Mouse (Mus musculus) layer of hippocampus, adult 2 months (tissue): ENCODE measurements around the gene Lad1. TPM values are rescaled to one million over a fixed set of nuclear protein-coding genes. Genes with fewer than 3 reads are reported as not detected.

Experiments used
- DNase-seq, 2 experiments: peaks; one replicate each; pipeline ENCODE4 v3.0.0; 2022; ENCODE audit warnings: low spot score in 2 of 2
- H3K27ac ChIP-seq: fragments of 200-600 bp; 2 replicates; pipeline ENCODE4 v1.8.1; 2022
- H3K4me3 ChIP-seq: fragments of 200-600 bp; 2 replicates; pipeline ENCODE4 v1.8.1; 2022; ENCODE audit warnings: mild to moderate bottlenecking
- CTCF ChIP-seq: fragments of 200-600 bp; conservative IDR thresholded peaks from 2 replicates; pipeline ENCODE4 v1.8.1; 2022; ENCODE audit warnings: antibody characterized with exemption, mild to moderate bottlenecking, moderate library complexity
- total RNA-seq, 2 experiments: library from RNA; stranded (reverse); gene quantifications; 2 replicates each; pipeline ENCODE4 v1.2.3; 2021

The Lad1 gene
- total RNA-seq, 2 experiments from 2014 or later, result 0.97 to 1.3 TPM

DNA sequence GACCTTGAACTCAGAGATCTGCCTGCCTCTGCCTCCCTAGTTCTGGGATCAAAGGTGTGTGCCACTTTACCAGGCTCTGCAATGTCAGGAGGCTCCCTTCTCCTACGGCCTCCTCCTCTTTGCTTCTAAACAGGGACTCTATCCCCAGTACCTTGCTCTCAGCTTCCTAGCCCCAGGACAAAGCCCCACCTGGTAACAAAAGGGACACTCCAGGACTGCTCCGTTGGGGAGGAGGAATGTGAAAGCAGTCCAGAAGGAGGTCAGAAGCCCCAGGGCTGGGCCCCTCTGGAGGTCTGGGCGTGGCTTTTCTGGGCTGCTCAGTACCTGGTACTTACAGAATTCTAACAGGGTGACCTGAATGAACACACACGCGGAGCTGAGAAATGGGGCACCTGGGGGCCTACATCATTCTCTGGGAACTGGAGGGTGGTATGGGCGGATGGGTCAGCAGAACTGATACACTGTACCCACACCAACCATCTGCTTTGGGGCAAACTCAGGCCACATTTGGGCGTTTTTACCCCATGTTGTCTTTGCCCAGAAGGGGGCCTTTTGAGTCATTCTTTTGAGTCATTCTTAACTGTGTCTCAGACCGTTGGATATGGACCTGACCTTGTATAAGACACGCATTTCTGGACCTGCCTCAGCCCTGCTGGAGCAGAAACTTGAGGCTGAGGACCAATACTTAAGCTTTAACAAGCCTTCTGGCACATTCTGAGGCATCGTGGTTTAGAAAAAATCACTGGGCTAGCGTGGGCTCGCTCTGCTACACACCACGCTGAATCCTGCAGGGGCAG, 26.1 kb upstream of the Lad1 start:
- DNase-seq, result no peak
- Histone ChIP-seq H3K4me3 (no peak overlapping the region), H3K27ac (no peak overlapping the region)
- TF ChIP-seq CTCF, result no peak

DNA sequence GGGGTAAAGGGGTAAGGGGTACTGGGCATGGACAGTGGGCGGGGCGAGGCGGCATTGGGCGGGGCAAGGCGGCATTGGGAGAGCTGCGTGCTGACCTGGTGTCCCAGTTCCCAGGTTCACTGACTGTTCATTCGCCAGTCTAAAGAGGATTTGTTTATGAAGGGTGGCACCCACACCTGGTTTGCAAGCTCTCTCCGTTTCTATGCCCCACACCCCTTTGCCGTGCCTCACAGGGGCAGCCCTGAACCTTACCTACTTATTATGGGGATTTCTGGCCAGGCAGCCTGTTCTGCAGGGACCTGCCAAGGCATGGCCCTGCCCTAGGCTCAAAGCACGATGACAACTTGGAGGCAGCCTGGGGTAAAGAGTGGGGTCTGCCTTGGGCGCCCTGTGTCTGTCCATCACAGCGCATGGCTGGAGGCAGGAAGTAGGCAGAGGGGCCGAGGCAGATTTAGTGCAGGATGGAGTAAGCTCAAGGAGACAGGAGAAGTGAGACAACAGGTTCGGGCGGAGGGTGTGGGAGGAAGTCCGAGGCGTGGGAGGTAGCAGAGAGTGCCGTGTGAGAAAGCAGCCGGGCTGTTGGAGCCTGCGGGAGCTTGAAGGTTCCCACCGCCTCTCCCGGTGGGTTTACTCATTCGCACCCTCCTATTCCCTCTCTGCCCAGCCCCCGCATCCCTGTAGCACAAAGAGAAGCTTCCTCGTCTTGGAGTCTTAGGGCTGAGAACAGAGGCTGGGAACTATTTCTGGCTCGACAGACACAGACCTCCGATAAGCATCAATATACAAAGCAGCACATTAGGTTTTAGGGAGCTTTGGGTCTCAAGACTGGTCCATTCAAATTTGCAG, 24.8 kb upstream of the Lad1 start:
- TF ChIP-seq CTCF, result no peak
- Histone ChIP-seq H3K27ac (no peak overlapping the region), H3K4me3 (no peak overlapping the region; the same call in 1 of the 2 replicates)
- DNase-seq, result peak in 1 of 2 experiments; percentile 25

- DNase-seq, result no peak
- Histone ChIP-seq H3K4me3 (no peak overlapping the region; the same call in 1 of the 2 replicates), H3K27ac (no peak overlapping the region)
- TF ChIP-seq CTCF, result no peak
Observed at GRCm38 (mm10) chr1:135794216-135795134, 23.9 kb upstream of the Lad1 start.

DNA sequence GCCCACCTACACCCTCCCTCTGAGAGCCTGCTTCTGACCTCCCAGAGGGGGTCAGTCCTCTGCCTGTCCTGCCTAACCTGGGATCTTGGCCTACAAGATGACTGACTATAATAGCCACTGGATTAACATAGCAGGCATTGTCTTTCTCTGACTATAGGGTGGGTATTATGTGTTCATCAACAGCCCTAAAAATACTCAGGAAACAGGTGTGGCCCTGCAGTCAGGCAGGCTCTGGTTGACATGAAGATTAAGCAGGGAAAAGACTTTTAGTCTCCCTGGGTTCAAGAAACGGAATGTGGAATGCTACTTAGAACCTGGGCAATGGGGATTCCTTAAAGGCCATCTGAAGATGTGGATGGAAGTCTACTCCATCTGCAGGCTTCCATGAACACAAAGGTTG, 19.9 kb upstream of the Lad1 start:
- no peak for DNase-seq

GRCm38 (mm10) chr1:135799109-135799627, 19.2 kb upstream of the Lad1 start:
- no peak overlapping the region for H3K4me3 ChIP-seq
- DNase-seq, result no peak
- no peak for TF ChIP-seq CTCF
- H3K27ac ChIP-seq, result no peak overlapping the region

More for the DNA sequence above, 19.9 kb upstream of the Lad1 start:
- H3K27ac ChIP-seq, result no peak overlapping the region
- no peak for TF ChIP-seq CTCF
- H3K4me3 ChIP-seq, result no peak overlapping the region

- Histone ChIP-seq H3K27ac (no peak overlapping the region), H3K4me3 (no peak overlapping the region)
- no peak for TF ChIP-seq CTCF
- DNase-seq, result no peak
Observed at GRCm38 (mm10) chr1:135800192-135800950, 18.0 kb upstream of the Lad1 start.

GRCm38 (mm10) chr1:135807546-135807945, 10.9 kb upstream of the Lad1 start:
- Histone ChIP-seq H3K4me3 (no peak overlapping the region), H3K27ac (no peak overlapping the region)
- no peak for DNase-seq
- TF ChIP-seq CTCF, result no peak

- H3K4me3 ChIP-seq, result no peak overlapping the region
- no peak for TF ChIP-seq CTCF
- no peak overlapping the region for H3K27ac ChIP-seq
- DNase-seq, result no peak
Observed at GRCm38 (mm10) chr1:135810180-135810579, 8.2 kb upstream of the Lad1 start.

DNA sequence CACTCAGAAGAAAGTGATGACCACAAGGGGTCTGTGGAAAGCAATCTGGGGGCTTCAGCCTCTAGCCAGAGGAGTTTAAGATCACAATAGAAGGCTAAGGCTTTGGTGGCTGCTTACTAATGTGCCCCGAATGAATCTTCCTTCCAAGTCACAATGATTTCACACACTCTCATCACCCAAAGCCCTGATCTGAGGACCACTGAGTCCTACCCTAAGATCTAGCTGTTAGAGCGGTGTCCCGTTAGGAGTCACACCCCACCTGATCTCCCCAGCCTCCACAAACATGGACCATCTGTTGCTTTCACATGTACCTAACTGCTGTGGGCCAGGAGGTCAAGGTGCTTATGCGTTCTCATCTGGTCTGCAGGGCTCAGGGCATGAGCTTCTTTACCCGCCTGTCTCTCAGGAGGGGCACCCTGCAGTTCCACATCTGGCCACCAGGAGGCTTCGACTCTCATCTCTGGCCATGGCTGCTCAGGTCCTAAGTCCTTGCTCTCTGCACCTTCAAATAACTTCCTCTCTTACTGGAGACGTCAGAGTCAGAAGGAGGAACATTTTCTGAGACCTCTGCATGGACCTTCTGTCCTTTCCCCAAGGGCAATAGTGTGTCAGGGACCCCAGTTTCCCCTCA, 7.3 kb upstream of the Lad1 start:
- Histone ChIP-seq H3K27ac (no peak overlapping the region), H3K4me3 (no peak overlapping the region)
- peak; percentile 100 for TF ChIP-seq CTCF
- peak; percentile 60 to 87 for DNase-seq

- no peak for DNase-seq
Observed at GRCm38 (mm10) chr1:135812205-135812604, 6.2 kb upstream of the Lad1 start.

DNA sequence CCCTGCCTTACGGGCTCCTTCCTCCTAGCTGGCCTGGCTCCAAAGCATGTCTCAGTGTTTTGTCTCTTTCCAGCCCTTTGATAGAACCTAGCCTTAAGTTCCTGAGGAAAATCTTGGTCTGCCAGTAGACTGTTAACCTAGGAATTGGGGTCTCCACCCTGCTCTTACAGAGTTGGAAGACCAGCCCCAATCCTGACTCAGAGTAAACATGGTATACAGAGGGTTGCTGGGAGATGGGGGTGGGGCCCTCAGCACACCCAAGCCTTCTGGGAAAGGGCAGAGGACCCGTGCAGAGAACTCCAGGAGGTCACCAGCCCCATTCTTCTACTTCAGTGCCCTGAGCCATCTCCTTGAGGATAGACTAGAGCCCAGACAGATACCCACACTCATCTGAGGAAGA, 5.8 kb upstream of the Lad1 start:
- Histone ChIP-seq H3K4me3 (no peak overlapping the region), H3K27ac (no peak overlapping the region)
- no peak for DNase-seq
- no peak for TF ChIP-seq CTCF

More at GRCm38 (mm10) chr1:135812205-135812604, 6.2 kb upstream of the Lad1 start:
- Histone ChIP-seq H3K27ac (no peak overlapping the region), H3K4me3 (no peak overlapping the region)
- no peak for TF ChIP-seq CTCF
